Mouse (Mus musculus) lung, embryonic 16.5 days (tissue): ENCODE measurements around the gene Gga3. TPM values are rescaled to one million over a fixed set of nuclear protein-coding genes. Genes with fewer than 3 reads are reported as not detected.

Experiments used
- ATAC-seq: fragments of 200-750 bp; cut with Nextera tagmentation; 2 replicates; pipeline ENCODE4 v1.8.0; 2017; ENCODE audit warnings: low read depth, mild to moderate bottlenecking, moderate library complexity
- H3K27ac ChIP-seq: fragments of 300-500 bp; sonication (generic); 2 replicates; pipeline ENCODE4 v1.5.1; 2014; ENCODE audit warnings: mild to moderate bottlenecking, control low read depth, low read length
- H3K27me3 ChIP-seq: fragments of 300-500 bp; sonication (generic); 2 replicates; pipeline ENCODE4 v1.6.1; 2014; ENCODE audit warnings: low read depth, low read length, mixed read lengths; ENCODE audit not compliant: control insufficient read depth, insufficient read depth
- H3K36me3 ChIP-seq: fragments of 300-500 bp; sonication (generic); 2 replicates; pipeline ENCODE4 v1.6.1; 2014; ENCODE audit warnings: low read length; ENCODE audit not compliant: control insufficient read depth, insufficient read depth
- H3K4me1 ChIP-seq: fragments of 300-500 bp; sonication (generic); replicated peaks from 2 replicates; pipeline ENCODE4 v1.6.1; 2014; ENCODE audit warnings: low read length, mixed read lengths; ENCODE audit not compliant: control insufficient read depth, insufficient read depth
- H3K4me2 ChIP-seq: fragments of 300-500 bp; sonication (generic); 2 replicates; pipeline ENCODE4 v1.6.1; 2014; ENCODE audit warnings: low read depth, low read length, control low read depth
- H3K4me3 ChIP-seq: fragments of 300-500 bp; sonication (generic); 2 replicates; pipeline ENCODE4 v1.5.1; 2014; ENCODE audit warnings: mild to moderate bottlenecking, low read length, control low read depth
- H3K9ac ChIP-seq: fragments of 300-500 bp; sonication (generic); 2 replicates; pipeline ENCODE4 v1.6.1; 2014; ENCODE audit warnings: low read length, control low read depth
- H3K9me3 ChIP-seq: fragments of 300-500 bp; sonication (generic); 2 replicates; pipeline ENCODE4 v1.6.1; 2016; ENCODE audit warnings: low read length; ENCODE audit not compliant: control insufficient read depth
- WGBS: fragments of 180-500 bp; shearing (Covaris S2); extraction: QIAGEN DNeasy Blood & Tissue Kit; methylation state at CpG from one replicate; pipeline ENCODE4 v1.1.7; 2014; 5-methylcytosine and 5-hydroxymethylcytosine counted together
- polyA plus RNA-seq: library from polyadenylated mRNA; unstranded; fragments of >200 nt; fragmentation: Nextera tagmentation; extraction: Ambion mirVana; gene quantifications from 2 replicates; pipeline ENCODE4 v1.2.1, GENCODE M21; 2015

Gene Gga3
- polyA plus RNA-seq, 1 experiment from 2014 or later, result 25.4 TPM

DNA sequence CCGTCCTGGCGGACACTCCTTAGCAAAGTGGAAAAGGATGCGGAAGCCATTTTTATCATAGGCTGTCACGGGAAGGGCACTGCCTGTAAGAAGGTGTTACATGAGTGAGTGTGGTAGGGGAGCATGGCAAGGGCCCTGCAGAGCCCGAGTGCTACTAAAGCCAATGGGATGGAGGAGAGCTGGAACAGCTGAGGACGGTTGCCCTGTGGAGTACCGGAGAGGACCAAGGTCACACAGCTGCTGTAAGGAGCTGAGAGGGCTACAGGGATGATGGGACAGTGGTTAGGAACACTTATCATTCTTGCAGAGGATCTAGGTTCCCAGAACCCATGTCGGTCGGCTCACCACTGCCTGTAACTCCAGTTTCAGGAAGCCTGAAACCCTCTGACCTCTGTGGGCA is 17.4 kb downstream of the Gga3 start:
- H3K4me3 ChIP-seq, result no peak overlapping the region
- no peaks in the 10 kb centered on the region for H3K4me1 ChIP-seq
- no peak overlapping the region for H3K4me2 ChIP-seq
- peaks cover 75% of the 10 kb centered on the region for H3K36me3 ChIP-seq
- no peaks in the 10 kb centered on the region for H3K9me3 ChIP-seq
- no peak overlapping the region for H3K27ac ChIP-seq
- 84% methylated on average over 9 of the region's 9 CpGs for WGBS
- ATAC-seq, result no peak
- no peak overlapping the region for H3K9ac ChIP-seq
- no peaks in the 10 kb centered on the region for H3K27me3 ChIP-seq

DNA sequence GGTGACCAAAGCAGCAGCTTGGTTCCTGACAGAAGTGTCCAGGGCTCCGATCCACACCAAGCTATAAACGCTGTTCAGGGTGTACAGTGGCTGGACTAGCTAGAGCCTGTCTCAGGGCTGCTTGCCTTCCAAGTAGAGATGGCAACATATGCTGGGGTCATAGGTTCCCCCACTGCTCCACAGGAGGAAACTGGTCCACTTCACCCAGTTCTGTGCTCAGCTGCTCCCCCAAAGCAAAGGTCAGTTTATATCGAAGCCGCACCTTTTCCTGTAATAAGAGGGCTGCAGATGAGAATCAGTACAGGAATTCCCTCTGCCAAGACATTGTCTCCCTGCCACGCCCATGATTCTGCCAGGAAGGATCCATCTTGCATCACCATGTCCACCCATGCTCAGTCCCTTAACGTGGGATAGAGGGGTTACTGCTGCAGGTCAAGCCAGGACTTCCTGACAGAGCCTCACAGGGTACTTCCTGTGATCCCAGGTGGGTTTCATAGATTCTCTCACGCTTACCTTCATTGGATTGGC is 18.2 kb downstream of the Gga3 start:
- no peak overlapping the region for H3K4me2 ChIP-seq
- H3K4me3 ChIP-seq, result no peak overlapping the region
- H3K4me1 ChIP-seq, result no peaks in the 10 kb centered on the region
- no peaks in the 10 kb centered on the region for H3K9me3 ChIP-seq
- H3K27ac ChIP-seq, result no peak overlapping the region
- WGBS, result 85% methylated on average over 7 of the region's 7 CpGs
- H3K36me3 ChIP-seq, result peaks cover 74% of the 10 kb centered on the region
- ATAC-seq, result no peak
- no peaks in the 10 kb centered on the region for H3K27me3 ChIP-seq
- H3K9ac ChIP-seq, result no peak overlapping the region

GRCm38 (mm10) chr11:115584376-115585073 is 19.3 kb downstream of the Gga3 start:
- 77% methylated on average over 10 of the region's 10 CpGs for WGBS
- Histone ChIP-seq H3K27me3 (no peaks in the 10 kb centered on the region), H3K4me1 (no peaks in the 10 kb centered on the region), H3K4me2 (no peak overlapping the region), H3K9me3 (no peaks in the 10 kb centered on the region), H3K36me3 (peaks cover 70% of the 10 kb centered on the region), H3K4me3 (no peak overlapping the region), H3K27ac (no peak overlapping the region), H3K9ac (no peak overlapping the region)
- ATAC-seq, result no peak

DNA sequence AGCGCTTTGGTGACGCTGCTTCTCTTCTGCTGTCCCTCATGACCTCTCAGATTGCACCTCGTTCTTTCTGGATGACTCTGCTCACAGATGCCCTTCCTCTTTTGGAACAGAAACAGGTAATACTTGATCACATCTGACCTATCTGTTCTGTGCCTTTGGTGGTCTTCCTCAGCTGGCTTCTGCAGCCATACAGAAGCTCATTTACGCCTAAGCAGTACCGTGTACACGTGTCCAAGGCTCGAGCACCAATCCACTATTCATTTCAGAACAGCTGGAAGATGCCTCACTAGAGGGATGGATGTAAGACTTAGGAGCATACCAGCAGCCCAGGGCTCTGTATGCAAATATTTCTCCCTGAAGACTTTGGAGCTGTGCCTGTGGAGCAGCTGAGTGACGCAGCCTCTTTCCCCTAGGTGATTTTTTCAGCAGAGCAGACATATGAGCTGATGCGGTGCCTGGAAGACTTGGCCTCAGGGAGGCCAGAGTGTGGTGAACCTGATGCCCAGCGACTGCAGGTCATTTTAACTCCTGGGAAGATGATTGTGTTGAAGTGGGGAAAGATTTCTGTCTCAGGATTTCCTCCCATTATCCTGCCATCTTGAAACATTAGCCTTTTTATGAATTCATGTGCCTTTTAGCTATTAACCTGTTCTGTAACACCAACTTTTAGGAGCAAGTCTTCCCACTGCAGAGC is 20.8 kb downstream of the Gga3 start:
- Histone ChIP-seq H3K36me3 (peaks cover 67% of the 10 kb centered on the region), H3K4me2 (no peak overlapping the region), H3K9ac (no peak overlapping the region), H3K27ac (no peak overlapping the region), H3K4me3 (no peak overlapping the region), H3K9me3 (no peaks in the 10 kb centered on the region), H3K4me1 (no peaks in the 10 kb centered on the region), H3K27me3 (no peaks in the 10 kb centered on the region)
- no peak for ATAC-seq
- 76% methylated on average over 10 of the region's 10 CpGs for whole genome bisulfite sequencing

- Histone ChIP-seq H3K27me3 (no peaks in the 10 kb centered on the region), H3K36me3 (peaks cover 48% of the 10 kb centered on the region), H3K4me3 (no peak overlapping the region), H3K9ac (no peak overlapping the region), H3K4me2 (no peak overlapping the region), H3K9me3 (no peaks in the 10 kb centered on the region), H3K27ac (no peak overlapping the region), H3K4me1 (no peaks in the 10 kb centered on the region)
- ATAC-seq, result no peak
Measured at GRCm38 (mm10) chr11:115579080-115579479, 24.8 kb downstream of the Gga3 start.

DNA sequence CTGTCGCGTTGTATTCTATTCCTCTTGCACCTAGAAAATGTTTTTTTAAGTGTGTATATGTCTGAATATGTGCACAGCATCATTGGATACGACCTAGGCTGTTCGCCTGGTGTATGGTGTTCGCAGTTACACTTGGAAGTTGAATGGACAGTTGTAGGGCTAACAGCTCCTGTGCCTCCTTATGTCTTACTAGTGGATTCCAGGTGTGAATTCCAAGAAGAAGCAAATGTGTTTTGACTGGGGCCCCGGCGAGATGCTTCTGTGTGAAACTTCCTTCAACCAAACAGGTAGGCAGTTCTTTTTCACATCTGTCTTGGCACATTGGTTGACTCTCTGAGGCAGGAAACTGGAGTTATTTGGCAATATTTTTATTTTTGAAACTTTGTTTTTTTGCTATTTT is 38.9 kb downstream of the Gga3 start:
- H3K4me1 ChIP-seq, result peaks cover 11% of the 10 kb centered on the region
- peak overlapping the region; percentile 87 for H3K9ac ChIP-seq
- H3K4me3 ChIP-seq, result peak overlapping the region; percentile 87
- no peak overlapping the region for H3K27ac ChIP-seq
- H3K27me3 ChIP-seq, result no peaks in the 10 kb centered on the region
- no peaks in the 10 kb centered on the region for H3K9me3 ChIP-seq
- H3K36me3 ChIP-seq, result peaks cover 17% of the 10 kb centered on the region
- H3K4me2 ChIP-seq, result peak overlapping the region; percentile 79
- ATAC-seq, result no peak
- 15% methylated on average over 7 of the region's 7 CpGs for WGBS

DNA sequence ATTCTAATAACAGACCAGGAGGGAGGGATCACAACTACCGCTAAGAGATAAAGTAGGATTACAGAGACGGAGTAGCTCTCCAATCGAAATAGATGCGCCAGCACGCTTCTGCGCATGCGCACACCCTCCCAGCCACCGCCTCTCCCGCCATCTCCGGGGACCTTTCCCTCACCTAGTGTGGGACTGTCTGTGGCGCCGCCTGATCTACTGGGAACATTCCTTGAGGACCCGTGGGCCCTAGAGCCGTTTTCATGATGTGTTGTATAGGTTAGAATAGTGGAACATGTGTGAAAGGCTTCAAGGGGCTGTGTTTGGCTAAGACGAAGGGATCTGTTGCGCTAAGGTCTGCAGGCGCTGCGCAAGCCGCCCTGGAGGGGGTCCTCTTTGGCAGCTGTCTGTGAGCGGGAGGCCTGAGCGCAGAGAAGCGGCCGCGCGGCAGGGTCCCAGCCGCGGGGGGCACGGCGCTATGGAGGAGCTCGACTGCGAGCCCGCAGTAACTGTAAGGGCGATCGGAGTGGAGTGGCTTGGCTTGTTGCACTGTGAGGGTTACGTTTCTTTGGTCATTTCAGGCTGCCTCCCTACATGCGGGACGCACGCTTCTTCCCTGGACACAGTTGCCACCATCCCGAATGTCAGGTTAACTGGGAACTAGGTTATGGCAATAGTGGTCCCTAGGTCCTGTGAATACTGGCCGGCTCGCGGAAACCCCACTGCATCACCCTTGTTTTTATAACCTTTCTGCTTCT is 39.6 kb downstream of the Gga3 start, which contains the start of gene Nup85:
Nup85 (plus strand) TSS at position 371 of the 746 bp plus-strand sequence.
- no peaks in the 10 kb centered on the region for H3K9me3 ChIP-seq

DNA sequence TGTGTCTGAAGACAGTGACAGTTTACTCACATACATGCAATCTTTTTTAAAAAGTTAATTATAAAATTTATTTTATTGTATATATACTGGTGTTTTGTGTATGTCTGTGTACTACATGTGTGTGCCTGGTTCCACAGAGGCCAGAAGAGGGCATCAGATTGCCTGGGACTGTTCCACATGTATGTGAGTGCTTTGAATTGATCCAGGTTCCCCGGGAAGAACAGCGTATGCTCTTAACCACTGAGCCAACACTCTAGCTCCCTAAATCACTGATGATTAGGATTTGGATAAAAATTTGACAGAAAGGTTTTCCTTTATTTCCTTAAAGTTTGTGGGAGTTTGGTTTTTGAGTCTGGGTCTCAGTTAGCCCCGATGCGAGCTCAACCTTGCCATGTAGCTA is 40.4 kb downstream of the Gga3 start:
- WGBS, result 34% methylated on average over 4 of the region's 4 CpGs
- peaks cover 6% of the 10 kb centered on the region for H3K36me3 ChIP-seq

More for the DNA sequence above, 39.6 kb downstream of the Gga3 start, which contains the start of gene Nup85:
- peak; percentile 94 for ATAC-seq
- H3K4me1 ChIP-seq, result peaks cover 11% of the 10 kb centered on the region
- H3K4me3 ChIP-seq, result peak within 1 kb of the TSS; percentile 87
- peak within 1 kb of the TSS; percentile 87 for H3K9ac ChIP-seq
- peak within 1 kb of the TSS; percentile 84 for H3K27ac ChIP-seq
- H3K4me2 ChIP-seq, result peak within 1 kb of the TSS; percentile 79
- WGBS, result under 1% methylated on average over 42 of the region's 42 CpGs
- no peaks in the 10 kb centered on the region for H3K27me3 ChIP-seq
- H3K36me3 ChIP-seq, result peaks cover 13% of the 10 kb centered on the region

GRCm38 (mm10) chr11:115555717-115556116 is 48.1 kb downstream of the Gga3 start:
- H3K9ac ChIP-seq, result no peak overlapping the region
- no peak overlapping the region for H3K4me2 ChIP-seq
- no peak for ATAC-seq
- H3K4me3 ChIP-seq, result no peak overlapping the region
- 70% methylated on average over 17 of the region's 17 CpGs for WGBS
- no peaks in the 10 kb centered on the region for H3K9me3 ChIP-seq
- no peaks in the 10 kb centered on the region for H3K4me1 ChIP-seq
- no peaks in the 10 kb centered on the region for H3K27me3 ChIP-seq
- no peaks in the 10 kb centered on the region for H3K36me3 ChIP-seq
- no peak overlapping the region for H3K27ac ChIP-seq

More for the DNA sequence above, 40.4 kb downstream of the Gga3 start:
- no peaks in the 10 kb centered on the region for H3K9me3 ChIP-seq
- peak overlapping the region; percentile 84 for H3K27ac ChIP-seq
- H3K4me2 ChIP-seq, result peak overlapping the region; percentile 79
- peaks cover 11% of the 10 kb centered on the region for H3K4me1 ChIP-seq
- H3K4me3 ChIP-seq, result peak overlapping the region; percentile 87
- ATAC-seq, result peak; percentile 35; the same call in 1 of the 2 replicates
- H3K9ac ChIP-seq, result peak overlapping the region; percentile 87
- no peaks in the 10 kb centered on the region for H3K27me3 ChIP-seq
